Comparison of ENCODE assay signal across 8 mouse cellular contexts in genomic region chr15:6622512-6622911, GRCm38 (mm10).
DNase-seq lines count a peak whose midpoint lies in the region.

No protein-coding gene starts in this region.

- DNase-seq in CD8-positive naive resting alpha-beta T cell, adult 2 months (ENCODE audit: low read depth in 2 of 2, low spot score in 2 of 2) = peak; percentile 76 to 83
- peak; percentile 89 for DNase-seq in adrenal gland, postnatal 10 days
- DNase-seq in embryo, embryonic 11.5 days (ENCODE audit: low read depth, low spot score) = peak; percentile 74
- DNase-seq in heart, embryonic 10.5 days (ENCODE audit: low spot score) = peak; percentile 86
- DNase-seq in layer of hippocampus, adult 9-11 months = peak; percentile 69
- DNase-seq in lung, postnatal 10 days = peak; percentile 89
- DNase-seq in right cerebral cortex, postnatal 14 days = peak; percentile 85
- DNase-seq in urinary bladder, postnatal 36 days (ENCODE audit: low spot score in 2 of 2) = peak; percentile 53 to 70

- no peak overlapping the region for H3K27ac ChIP-seq in heart, embryonic 10.5 days

- WGBS in heart, embryonic 10.5 days = 7% methylated on average over 5 of the region's 5 CpGs

- no peaks in the 10 kb centered on the region for H3K27me3 ChIP-seq in heart, embryonic 10.5 days (ENCODE audit: insufficient read depth, poor library complexity, severe bottlenecking)

- no peak overlapping the region for H3K4me3 ChIP-seq in heart, embryonic 10.5 days

- no peaks in the 10 kb centered on the region for H3K9me3 ChIP-seq in heart, embryonic 10.5 days

- peaks cover 7% of the 10 kb centered on the region; the same call in 1 of the 2 replicates for H3K4me1 ChIP-seq in heart, embryonic 10.5 days

- H3K36me3 ChIP-seq in heart, embryonic 10.5 days = no peaks in the 10 kb centered on the region
